Mouse (Mus musculus): ENCODE data around the gene Lrp1.
A peak's percentile ranks its signal among the peaks of the same experiment; 100 is the strongest.

Lrp1 gene

GRCm38 (mm10) chr10:127546505-127546904 is 74.4 kb downstream of the Lrp1 start:
- no peaks in the 10 kb centered on the region for H3K36me3 ChIP-seq (ENCODE audit: control insufficient read depth, insufficient read depth, low read length, poor library complexity, severe bottlenecking)
- no peaks in the 10 kb centered on the region for H3K27me3 ChIP-seq (ENCODE audit: control insufficient read depth, insufficient read depth, low read length, poor library complexity, severe bottlenecking)
- no peak for DNase-seq (ENCODE audit: low read depth, low spot score)

GRCm38 (mm10) chr10:127544375-127544774 is 76.6 kb downstream of the Lrp1 start:
- H3K27me3 ChIP-seq (ENCODE audit: control insufficient read depth, insufficient read depth, low read length, poor library complexity, severe bottlenecking) = no peaks in the 10 kb centered on the region
- DNase-seq (ENCODE audit: low read depth, low spot score) = no peak
- no peaks in the 10 kb centered on the region for H3K36me3 ChIP-seq (ENCODE audit: control insufficient read depth, insufficient read depth, low read length, poor library complexity, severe bottlenecking)

- Histone ChIP-seq H3K27me3 (ENCODE audit: control insufficient read depth, insufficient read depth, low read length, poor library complexity, severe bottlenecking) (no peaks in the 10 kb centered on the region), H3K36me3 (ENCODE audit: control insufficient read depth, insufficient read depth, low read length, poor library complexity, severe bottlenecking) (no peaks in the 10 kb centered on the region)
- no peak for DNase-seq (ENCODE audit: low read depth, low spot score)
Measured at GRCm38 (mm10) chr10:127543916-127544315, 77.0 kb downstream of the Lrp1 start.

- no peaks in the 10 kb centered on the region for H3K27me3 ChIP-seq (ENCODE audit: control insufficient read depth, insufficient read depth, low read length, poor library complexity, severe bottlenecking)
- no peak for DNase-seq (ENCODE audit: low read depth, low spot score)
- no peaks in the 10 kb centered on the region for H3K36me3 ChIP-seq (ENCODE audit: control insufficient read depth, insufficient read depth, low read length, poor library complexity, severe bottlenecking)
Measured at GRCm38 (mm10) chr10:127542720-127543119, 78.2 kb downstream of the Lrp1 start.

- DNase-seq (ENCODE audit: low read depth, low spot score) = no peak
- no peaks in the 10 kb centered on the region for H3K27me3 ChIP-seq (ENCODE audit: control insufficient read depth, insufficient read depth, low read length, poor library complexity, severe bottlenecking)
- no peaks in the 10 kb centered on the region for H3K36me3 ChIP-seq (ENCODE audit: control insufficient read depth, insufficient read depth, low read length, poor library complexity, severe bottlenecking)
Measured at GRCm38 (mm10) chr10:127542084-127542483, 78.9 kb downstream of the Lrp1 start.

- no peak for DNase-seq (ENCODE audit: low read depth, low spot score)
- no peaks in the 10 kb centered on the region for H3K27me3 ChIP-seq (ENCODE audit: control insufficient read depth, insufficient read depth, low read length, poor library complexity, severe bottlenecking)
- no peaks in the 10 kb centered on the region for H3K36me3 ChIP-seq (ENCODE audit: control insufficient read depth, insufficient read depth, low read length, poor library complexity, severe bottlenecking)
Measured at GRCm38 (mm10) chr10:127541510-127541909, 79.4 kb downstream of the Lrp1 start.

- peak; percentile 81 for DNase-seq (ENCODE audit: low read depth, low spot score)
- H3K36me3 ChIP-seq (ENCODE audit: control insufficient read depth, insufficient read depth, low read length, poor library complexity, severe bottlenecking) = no peaks in the 10 kb centered on the region
- H3K27me3 ChIP-seq (ENCODE audit: control insufficient read depth, insufficient read depth, low read length, poor library complexity, severe bottlenecking) = no peaks in the 10 kb centered on the region
Measured at GRCm38 (mm10) chr10:127537854-127538583, 82.9 kb downstream of the Lrp1 start.

GRCm38 (mm10) chr10:127536586-127537314 is 84.2 kb downstream of the Lrp1 start:
- Histone ChIP-seq H3K27me3 (ENCODE audit: control insufficient read depth, insufficient read depth, low read length, poor library complexity, severe bottlenecking) (no peaks in the 10 kb centered on the region), H3K36me3 (ENCODE audit: control insufficient read depth, insufficient read depth, low read length, poor library complexity, severe bottlenecking) (no peaks in the 10 kb centered on the region)
- peak; percentile 78 for DNase-seq (ENCODE audit: low read depth, low spot score)

- DNase-seq (ENCODE audit: low read depth, low spot score) = peak; percentile 41
- no peaks in the 10 kb centered on the region for H3K36me3 ChIP-seq (ENCODE audit: control insufficient read depth, insufficient read depth, low read length, poor library complexity, severe bottlenecking)
- no peaks in the 10 kb centered on the region for H3K27me3 ChIP-seq (ENCODE audit: control insufficient read depth, insufficient read depth, low read length, poor library complexity, severe bottlenecking)
Measured at GRCm38 (mm10) chr10:127534929-127535384, 86.0 kb downstream of the Lrp1 start.

- Histone ChIP-seq H3K27me3 (ENCODE audit: control insufficient read depth, insufficient read depth, low read length, poor library complexity, severe bottlenecking) (no peaks in the 10 kb centered on the region), H3K36me3 (ENCODE audit: control insufficient read depth, insufficient read depth, low read length, poor library complexity, severe bottlenecking) (no peaks in the 10 kb centered on the region)
- DNase-seq (ENCODE audit: low read depth, low spot score) = peak; percentile 43
Measured at GRCm38 (mm10) chr10:127534036-127534928, 86.7 kb downstream of the Lrp1 start, which contains the start of gene Nxph4. Nxph4 (minus strand) TSS chr10:127534559.

GRCm38 (mm10) chr10:127531548-127531947 is 89.4 kb downstream of the Lrp1 start:
- no peak for DNase-seq (ENCODE audit: low read depth, low spot score)
- Histone ChIP-seq H3K27me3 (ENCODE audit: control insufficient read depth, insufficient read depth, low read length, poor library complexity, severe bottlenecking) (no peaks in the 10 kb centered on the region), H3K36me3 (ENCODE audit: control insufficient read depth, insufficient read depth, low read length, poor library complexity, severe bottlenecking) (no peaks in the 10 kb centered on the region)

GRCm38 (mm10) chr10:127530945-127531344 is 90.0 kb downstream of the Lrp1 start:
- H3K36me3 ChIP-seq (ENCODE audit: control insufficient read depth, insufficient read depth, low read length, poor library complexity, severe bottlenecking) = no peaks in the 10 kb centered on the region
- H3K27me3 ChIP-seq (ENCODE audit: control insufficient read depth, insufficient read depth, low read length, poor library complexity, severe bottlenecking) = no peaks in the 10 kb centered on the region
- no peak for DNase-seq (ENCODE audit: low read depth, low spot score)

GRCm38 (mm10) chr10:127527481-127527880 is 93.5 kb downstream of the Lrp1 start:
- DNase-seq (ENCODE audit: low read depth, low spot score) = no peak
- H3K36me3 ChIP-seq (ENCODE audit: control insufficient read depth, insufficient read depth, low read length, poor library complexity, severe bottlenecking) = no peaks in the 10 kb centered on the region
- no peaks in the 10 kb centered on the region for H3K27me3 ChIP-seq (ENCODE audit: control insufficient read depth, insufficient read depth, low read length, poor library complexity, severe bottlenecking)

GRCm38 (mm10) chr10:127526681-127527080 is 94.3 kb downstream of the Lrp1 start:
- DNase-seq (ENCODE audit: low read depth, low spot score) = peak; percentile 61
- H3K36me3 ChIP-seq (ENCODE audit: control insufficient read depth, insufficient read depth, low read length, poor library complexity, severe bottlenecking) = no peaks in the 10 kb centered on the region
- H3K27me3 ChIP-seq (ENCODE audit: control insufficient read depth, insufficient read depth, low read length, poor library complexity, severe bottlenecking) = no peaks in the 10 kb centered on the region

Data from splenic B cell, adult 2 months (primary cell).